Mouse (Mus musculus) lung, adult 2 months (tissue): ENCODE results near the gene Ring1.

Source experiments
- CTCF ChIP-seq: fragments of 200-500 bp; IDR thresholded peaks from 2 replicates; pipeline ENCODE4 v1.5.1; 2011; ENCODE audit warnings: mild to moderate bottlenecking, low read length, control low read depth; ENCODE audit not compliant: insufficient read depth
- POLR2A ChIP-seq: fragments of 200-500 bp; IDR thresholded peaks from 2 replicates; pipeline ENCODE4 v1.6.1; 2011; ENCODE audit warnings: low read depth, mild to moderate bottlenecking, control low read depth, low read length, borderline replicate concordance; ENCODE audit errors: extremely low read depth

- TF ChIP-seq CTCF (no peak), POLR2A (no peak)
Measured at GRCm38 (mm10) chr17:33977861-33978557, 46.5 kb downstream of the Ring1 start.
